Mouse (Mus musculus) lung, embryonic 16.5 days (tissue): ENCODE results near the gene 9030612E09Rik. TPM values are rescaled to one million over a fixed set of nuclear protein-coding genes. Genes with fewer than 3 reads are reported as not detected.

Source experiments
- ATAC-seq: fragments of 200-750 bp; cut with Nextera tagmentation; 2 replicates; pipeline ENCODE4 v1.8.0; 2017; ENCODE audit warnings: low read depth, mild to moderate bottlenecking, moderate library complexity
- H3K27ac ChIP-seq: fragments of 300-500 bp; sonication (generic); 2 replicates; pipeline ENCODE4 v1.5.1; 2014; ENCODE audit warnings: mild to moderate bottlenecking, control low read depth, low read length
- H3K27me3 ChIP-seq: fragments of 300-500 bp; sonication (generic); 2 replicates; pipeline ENCODE4 v1.6.1; 2014; ENCODE audit warnings: low read depth, low read length, mixed read lengths; ENCODE audit not compliant: control insufficient read depth, insufficient read depth
- H3K36me3 ChIP-seq: fragments of 300-500 bp; sonication (generic); 2 replicates; pipeline ENCODE4 v1.6.1; 2014; ENCODE audit warnings: low read length; ENCODE audit not compliant: control insufficient read depth, insufficient read depth
- H3K4me1 ChIP-seq: fragments of 300-500 bp; sonication (generic); replicated peaks from 2 replicates; pipeline ENCODE4 v1.6.1; 2014; ENCODE audit warnings: low read length, mixed read lengths; ENCODE audit not compliant: control insufficient read depth, insufficient read depth
- H3K4me2 ChIP-seq: fragments of 300-500 bp; sonication (generic); 2 replicates; pipeline ENCODE4 v1.6.1; 2014; ENCODE audit warnings: low read depth, low read length, control low read depth
- H3K4me3 ChIP-seq: fragments of 300-500 bp; sonication (generic); 2 replicates; pipeline ENCODE4 v1.5.1; 2014; ENCODE audit warnings: mild to moderate bottlenecking, low read length, control low read depth
- H3K9ac ChIP-seq: fragments of 300-500 bp; sonication (generic); 2 replicates; pipeline ENCODE4 v1.6.1; 2014; ENCODE audit warnings: low read length, control low read depth
- H3K9me3 ChIP-seq: fragments of 300-500 bp; sonication (generic); 2 replicates; pipeline ENCODE4 v1.6.1; 2016; ENCODE audit warnings: low read length; ENCODE audit not compliant: control insufficient read depth
- WGBS: fragments of 180-500 bp; shearing (Covaris S2); extraction: QIAGEN DNeasy Blood & Tissue Kit; methylation state at CpG from one replicate; pipeline ENCODE4 v1.1.7; 2014; 5-methylcytosine and 5-hydroxymethylcytosine counted together
- polyA plus RNA-seq: library from polyadenylated mRNA; unstranded; fragments of >200 nt; fragmentation: Nextera tagmentation; extraction: Ambion mirVana; gene quantifications from 2 replicates; pipeline ENCODE4 v1.2.1, GENCODE M21; 2015

Gene 9030612E09Rik
- 0.13 and 0.19 TPM in 2 replicates for polyA plus RNA-seq

- peak; percentile 70 for ATAC-seq
- Histone ChIP-seq H3K4me3 (peak within 1 kb of the TSS; percentile 74), H3K4me1 (peaks cover 14% of the 10 kb centered on the region), H3K27ac (no peak within 1 kb of the TSS), H3K36me3 (no peaks in the 10 kb centered on the region), H3K9ac (peak within 1 kb of the TSS; percentile 67), H3K9me3 (no peaks in the 10 kb centered on the region), H3K4me2 (peak within 1 kb of the TSS; percentile 99), H3K27me3 (peaks cover 52% of the 10 kb centered on the region)
- WGBS, result under 1% methylated on average over 43 of the region's 91 CpGs
Observed at GRCm38 (mm10) chr10:43174326-43175155, at the start of gene 9030612E09Rik, which contains the start of gene Sobp. 9030612E09Rik (plus strand) TSS chr10:43174704. Sobp (minus strand) TSS chr10:43174530.

- H3K4me1 ChIP-seq, result no peaks in the 10 kb centered on the region
- H3K4me3 ChIP-seq, result no peak overlapping the region
- no peaks in the 10 kb centered on the region for H3K36me3 ChIP-seq
- WGBS, result 61% methylated on average over 3 of the region's 3 CpGs
- H3K9me3 ChIP-seq, result no peaks in the 10 kb centered on the region
- no peak overlapping the region for H3K27ac ChIP-seq
- ATAC-seq, result no peak
- H3K27me3 ChIP-seq, result no peaks in the 10 kb centered on the region
- H3K4me2 ChIP-seq, result no peak overlapping the region
- no peak overlapping the region for H3K9ac ChIP-seq
Observed at GRCm38 (mm10) chr10:43128750-43129149, 45.8 kb upstream of the 9030612E09Rik start.

- H3K9me3 ChIP-seq, result no peaks in the 10 kb centered on the region
- WGBS, result 83% methylated on average over 11 of the region's 11 CpGs
- no peak overlapping the region for H3K4me3 ChIP-seq
- H3K9ac ChIP-seq, result no peak overlapping the region
- no peak overlapping the region for H3K27ac ChIP-seq
- H3K4me2 ChIP-seq, result no peak overlapping the region
- ATAC-seq, result no peak
- no peaks in the 10 kb centered on the region for H3K36me3 ChIP-seq
- no peaks in the 10 kb centered on the region for H3K27me3 ChIP-seq
- no peaks in the 10 kb centered on the region for H3K4me1 ChIP-seq
Observed at GRCm38 (mm10) chr10:43134027-43134426, 40.5 kb upstream of the 9030612E09Rik start.

GRCm38 (mm10) chr10:43143173-43143572 is 31.3 kb upstream of the 9030612E09Rik start:
- 64% methylated on average over 9 of the region's 9 CpGs for WGBS
- Histone ChIP-seq H3K36me3 (no peaks in the 10 kb centered on the region), H3K9me3 (no peaks in the 10 kb centered on the region), H3K27me3 (no peaks in the 10 kb centered on the region), H3K4me1 (no peaks in the 10 kb centered on the region), H3K4me3 (no peak overlapping the region), H3K4me2 (no peak overlapping the region), H3K27ac (no peak overlapping the region), H3K9ac (no peak overlapping the region)
- no peak for ATAC-seq

- H3K4me3 ChIP-seq, result no peak overlapping the region
- H3K9ac ChIP-seq, result no peak overlapping the region
- 71% methylated on average over 11 of the region's 11 CpGs for WGBS
- no peak overlapping the region for H3K4me2 ChIP-seq
- H3K27me3 ChIP-seq, result no peaks in the 10 kb centered on the region
- H3K9me3 ChIP-seq, result no peaks in the 10 kb centered on the region
- no peak overlapping the region for H3K27ac ChIP-seq
- H3K36me3 ChIP-seq, result no peaks in the 10 kb centered on the region
- no peak for ATAC-seq
- H3K4me1 ChIP-seq, result no peaks in the 10 kb centered on the region
Observed at GRCm38 (mm10) chr10:43148456-43148855, 26.0 kb upstream of the 9030612E09Rik start.

- ATAC-seq, result no peak
- Histone ChIP-seq H3K9ac (no peak overlapping the region), H3K27me3 (no peaks in the 10 kb centered on the region), H3K9me3 (no peaks in the 10 kb centered on the region), H3K36me3 (no peaks in the 10 kb centered on the region), H3K4me2 (no peak overlapping the region), H3K4me1 (no peaks in the 10 kb centered on the region), H3K4me3 (no peak overlapping the region), H3K27ac (no peak overlapping the region)
- WGBS, result 50% methylated on average over 8 of the region's 8 CpGs
Observed at GRCm38 (mm10) chr10:43152643-43153042, 21.9 kb upstream of the 9030612E09Rik start.

GRCm38 (mm10) chr10:43155046-43155560 is 19.4 kb upstream of the 9030612E09Rik start:
- peak; percentile 69 for ATAC-seq
- H3K9me3 ChIP-seq, result no peaks in the 10 kb centered on the region
- 15% methylated on average over 12 of the region's 12 CpGs for WGBS
- H3K9ac ChIP-seq, result no peak overlapping the region
- no peaks in the 10 kb centered on the region for H3K36me3 ChIP-seq
- H3K4me3 ChIP-seq, result no peak overlapping the region
- peak overlapping the region; percentile 20 for H3K4me2 ChIP-seq
- H3K4me1 ChIP-seq, result no peaks in the 10 kb centered on the region
- H3K27ac ChIP-seq, result no peak overlapping the region
- H3K27me3 ChIP-seq, result no peaks in the 10 kb centered on the region

- Histone ChIP-seq H3K4me2 (no peak overlapping the region), H3K27me3 (no peaks in the 10 kb centered on the region), H3K9me3 (no peaks in the 10 kb centered on the region), H3K4me3 (no peak overlapping the region), H3K27ac (no peak overlapping the region), H3K4me1 (no peaks in the 10 kb centered on the region), H3K36me3 (no peaks in the 10 kb centered on the region), H3K9ac (no peak overlapping the region)
- WGBS, result 65% methylated on average over 5 of the region's 5 CpGs
- no peak for ATAC-seq
Observed at GRCm38 (mm10) chr10:43158917-43159316, 15.6 kb upstream of the 9030612E09Rik start.

GRCm38 (mm10) chr10:43159333-43159732 is 15.2 kb upstream of the 9030612E09Rik start:
- WGBS, result 78% methylated on average over 5 of the region's 5 CpGs
- no peak overlapping the region for H3K4me2 ChIP-seq

More at GRCm38 (mm10) chr10:43159333-43159732, 15.2 kb upstream of the 9030612E09Rik start:
- H3K4me1 ChIP-seq, result no peaks in the 10 kb centered on the region
- no peaks in the 10 kb centered on the region for H3K36me3 ChIP-seq
- H3K4me3 ChIP-seq, result no peak overlapping the region
- H3K9ac ChIP-seq, result no peak overlapping the region
- no peaks in the 10 kb centered on the region for H3K27me3 ChIP-seq
- no peak overlapping the region for H3K27ac ChIP-seq
- H3K9me3 ChIP-seq, result no peaks in the 10 kb centered on the region
- ATAC-seq, result no peak
